Mouse (Mus musculus) midbrain, embryonic 10.5 days (tissue): ENCODE data around the gene Ptpn21. TPM values are rescaled to one million over a fixed set of nuclear protein-coding genes. Genes with fewer than 3 reads are reported as not detected.

Experiments
- DNase-seq: peaks from one replicate; pipeline ENCODE4 v3.0.0-alpha.2; 2017; ENCODE audit warnings: low spot score
- H3K27ac ChIP-seq: fragments of 300-500 bp; sonication (generic); replicated peaks from 2 replicates; pipeline ENCODE4 v1.5.1; 2016; ENCODE audit warnings: mild to moderate bottlenecking
- H3K27me3 ChIP-seq: fragments of 300-500 bp; sonication (generic); 2 replicates; pipeline ENCODE4 v1.6.1; 2016; ENCODE audit warnings: low read depth, mild to moderate bottlenecking; ENCODE audit not compliant: poor library complexity, severe bottlenecking
- H3K36me3 ChIP-seq: fragments of 300-500 bp; sonication (generic); 2 replicates; pipeline ENCODE4 v1.6.1; 2016; ENCODE audit warnings: mild to moderate bottlenecking, moderate library complexity
- H3K4me1 ChIP-seq: fragments of 300-500 bp; sonication (generic); 2 replicates; pipeline ENCODE4 v1.6.1; 2016
- H3K4me3 ChIP-seq: fragments of 300-500 bp; sonication (generic); 2 replicates; pipeline ENCODE4 v1.5.1; 2016; ENCODE audit warnings: mild to moderate bottlenecking, moderate library complexity
- H3K9me3 ChIP-seq: fragments of 300-500 bp; sonication (generic); replicated peaks from 2 replicates; pipeline ENCODE4 v1.6.1; 2016; ENCODE audit warnings: mild to moderate bottlenecking
- WGBS: fragments of 180-500 bp; shearing (Covaris S2); methylation state at CpG from one replicate; pipeline ENCODE4 v1.1.7; 2016; 5-methylcytosine and 5-hydroxymethylcytosine counted together
- polyA plus RNA-seq: library from polyadenylated mRNA; unstranded; fragments of >200 nt; fragmentation: Nextera tagmentation; extraction: Ambion mirVana; gene quantifications from 2 replicates; pipeline ENCODE4 v1.2.1, GENCODE M21; 2016

Ptpn21 gene
- polyA plus RNA-seq, 1 experiment from 2014 or later: 5.6 TPM

- DNase-seq: peak; percentile 49
- Histone ChIP-seq H3K4me1 (peaks cover 39% of the 10 kb centered on the region), H3K27ac (peak overlapping the region; percentile 95), H3K9me3 (no peaks in the 10 kb centered on the region), H3K36me3 (0 out of 2 replicates have a peak, but pooled peaks cover 3% of the 10 kb centered on the region), H3K27me3 (peaks cover 37% of the 10 kb centered on the region), H3K4me3 (peak overlapping the region; percentile 87)
- 11% methylated on average over 7 of the region's 7 CpGs for WGBS
Observed at GRCm38 (mm10) chr12:98737801-98738350, 671 bp upstream of the Ptpn21 start.

GRCm38 (mm10) chr12:98734880-98735801, 2.1 kb downstream of the Ptpn21 start:
- Histone ChIP-seq H3K4me3 (peak overlapping the region; percentile 87), H3K27me3 (peaks cover 31% of the 10 kb centered on the region), H3K27ac (peak overlapping the region; percentile 83), H3K4me1 (peaks cover 39% of the 10 kb centered on the region), H3K36me3 (peaks cover 14% of the 10 kb centered on the region; the same call in 1 of the 2 replicates), H3K9me3 (no peaks in the 10 kb centered on the region)
- peak; percentile 41 for DNase-seq
- 10% methylated on average over 22 of the region's 22 CpGs for WGBS

GRCm38 (mm10) chr12:98734246-98734879, 2.8 kb downstream of the Ptpn21 start:
- Histone ChIP-seq H3K4me1 (peaks cover 39% of the 10 kb centered on the region), H3K27me3 (peaks cover 28% of the 10 kb centered on the region), H3K9me3 (no peaks in the 10 kb centered on the region), H3K27ac (peak overlapping the region; percentile 83), H3K36me3 (peaks cover 16% of the 10 kb centered on the region; the same call in 1 of the 2 replicates), H3K4me3 (peak overlapping the region; percentile 87)
- under 1% methylated on average over 30 of the region's 30 CpGs for WGBS
- DNase-seq: peak; percentile 88

DNA sequence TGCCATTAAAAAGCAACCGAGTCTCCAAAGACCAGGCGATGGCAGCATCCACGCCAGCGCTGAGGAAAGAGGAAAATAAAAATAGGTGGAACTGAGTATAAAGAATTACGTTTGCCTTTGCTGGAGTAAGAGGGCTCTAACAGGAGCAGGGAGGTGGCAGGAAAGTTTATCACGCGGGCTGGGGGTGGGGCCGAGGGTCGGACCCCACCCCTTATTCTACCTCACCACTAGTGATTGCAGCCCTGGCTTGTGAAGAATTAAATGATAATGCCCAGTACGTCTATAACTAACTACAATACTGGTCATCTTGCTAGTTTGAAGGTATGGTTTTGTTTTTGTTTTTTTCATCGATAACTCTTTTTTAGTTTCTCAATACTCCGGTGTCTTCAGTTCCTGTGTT, 3.4 kb downstream of the Ptpn21 start:
- H3K27ac ChIP-seq: peak overlapping the region; percentile 83; the same call in 1 of the 2 replicates
- 15% methylated on average over 12 of the region's 12 CpGs for WGBS

GRCm38 (mm10) chr12:98733165-98733564, 4.0 kb downstream of the Ptpn21 start:
- WGBS: 77% methylated on average over 3 of the region's 3 CpGs
- Histone ChIP-seq H3K9me3 (no peaks in the 10 kb centered on the region), H3K4me1 (peaks cover 38% of the 10 kb centered on the region), H3K4me3 (peak overlapping the region; percentile 87), H3K27me3 (peaks cover 16% of the 10 kb centered on the region), H3K36me3 (peaks cover 22% of the 10 kb centered on the region), H3K27ac (no peak overlapping the region)
- DNase-seq: no peak

More for the DNA sequence above, 3.4 kb downstream of the Ptpn21 start:
- H3K9me3 ChIP-seq: no peaks in the 10 kb centered on the region
- H3K4me1 ChIP-seq: peaks cover 39% of the 10 kb centered on the region
- peak overlapping the region; percentile 87 for H3K4me3 ChIP-seq
- DNase-seq: no peak
- peaks cover 22% of the 10 kb centered on the region for H3K27me3 ChIP-seq
- peaks cover 19% of the 10 kb centered on the region for H3K36me3 ChIP-seq

DNA sequence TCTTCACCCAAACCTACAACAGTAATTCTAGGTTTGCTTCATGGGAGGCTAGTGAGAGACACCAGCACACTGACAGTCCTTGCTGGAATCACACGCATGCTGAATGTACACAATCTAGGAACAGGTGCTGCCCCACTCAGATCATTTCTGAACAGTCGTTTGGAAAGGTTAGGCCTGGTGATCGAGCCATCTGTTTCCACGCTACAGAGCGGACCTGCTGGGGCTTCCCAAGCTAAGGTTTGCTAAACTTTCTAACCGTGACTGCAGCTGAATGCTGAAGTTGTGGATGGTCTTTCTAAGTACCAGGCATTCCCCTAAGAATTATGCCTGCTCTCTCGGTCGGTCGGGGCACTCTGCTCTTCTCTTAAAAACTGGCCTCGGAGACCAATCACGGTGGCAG, 6.5 kb downstream of the Ptpn21 start:
- Histone ChIP-seq H3K27me3 (peaks cover under 1% of the 10 kb centered on the region; the same call in 1 of the 2 replicates), H3K27ac (no peak overlapping the region), H3K9me3 (no peaks in the 10 kb centered on the region), H3K4me1 (peaks cover 22% of the 10 kb centered on the region), H3K36me3 (peaks cover 22% of the 10 kb centered on the region), H3K4me3 (no peak overlapping the region)
- WGBS: 87% methylated on average over 11 of the region's 11 CpGs
- no peak for DNase-seq

DNA sequence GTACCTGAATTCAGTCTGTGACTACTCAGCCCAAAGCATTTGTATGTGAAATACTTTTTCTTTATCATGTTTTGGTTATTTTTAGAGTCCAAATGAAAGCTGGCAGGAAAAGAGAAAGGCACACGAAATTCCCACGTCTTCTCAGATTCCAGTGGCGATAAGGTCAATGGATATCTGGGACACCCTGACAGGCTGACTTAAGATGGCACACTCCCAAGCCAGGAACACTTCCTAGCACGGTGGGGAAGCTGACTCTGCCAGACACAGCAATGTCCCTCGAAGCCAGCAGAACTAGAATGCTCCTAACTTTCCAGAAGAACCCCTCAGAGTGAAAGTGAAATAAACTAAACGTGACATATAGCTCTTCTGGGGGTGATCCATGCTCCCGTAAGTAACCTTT, 10.0 kb downstream of the Ptpn21 start:
- no peaks in the 10 kb centered on the region for H3K27me3 ChIP-seq
- no peaks in the 10 kb centered on the region for H3K9me3 ChIP-seq
- no peak overlapping the region for H3K27ac ChIP-seq
- peaks cover 26% of the 10 kb centered on the region for H3K36me3 ChIP-seq
- no peak overlapping the region for H3K4me3 ChIP-seq
- H3K4me1 ChIP-seq: no peaks in the 10 kb centered on the region
- DNase-seq: no peak
- 86% methylated on average over 7 of the region's 7 CpGs for WGBS

- no peaks in the 10 kb centered on the region for H3K27me3 ChIP-seq
- DNase-seq: no peak
- H3K9me3 ChIP-seq: no peaks in the 10 kb centered on the region
- H3K4me1 ChIP-seq: no peaks in the 10 kb centered on the region
- H3K36me3 ChIP-seq: peaks cover 24% of the 10 kb centered on the region
- no peak overlapping the region for H3K27ac ChIP-seq
- H3K4me3 ChIP-seq: no peak overlapping the region
- 86% methylated on average over 7 of the region's 7 CpGs for WGBS
Observed at GRCm38 (mm10) chr12:98726078-98726477, 11.1 kb downstream of the Ptpn21 start.

DNA sequence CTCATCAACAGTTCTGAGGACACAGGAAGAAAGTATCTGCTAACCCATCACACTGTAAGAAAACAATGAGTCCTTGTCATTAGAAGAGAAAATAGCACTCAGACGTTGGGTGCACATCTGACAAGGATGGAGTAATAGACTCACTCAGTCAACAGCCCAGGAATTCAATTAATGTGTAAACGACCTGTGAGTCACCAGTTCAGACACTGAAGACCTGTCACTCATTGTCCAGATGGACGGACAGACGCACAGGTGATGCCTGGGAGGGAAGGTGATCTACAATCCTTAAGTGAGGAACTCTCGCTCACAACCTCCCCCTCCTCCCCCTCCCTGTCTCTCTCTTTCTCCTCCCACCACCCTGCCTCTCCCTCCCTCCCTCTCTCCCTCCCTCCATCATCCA, 12.2 kb downstream of the Ptpn21 start:
- Histone ChIP-seq H3K27ac (no peak overlapping the region), H3K27me3 (no peaks in the 10 kb centered on the region), H3K4me3 (no peak overlapping the region), H3K36me3 (peaks cover 16% of the 10 kb centered on the region), H3K4me1 (no peaks in the 10 kb centered on the region), H3K9me3 (no peaks in the 10 kb centered on the region)
- WGBS: 84% methylated on average over 5 of the region's 5 CpGs
- DNase-seq: no peak

DNA sequence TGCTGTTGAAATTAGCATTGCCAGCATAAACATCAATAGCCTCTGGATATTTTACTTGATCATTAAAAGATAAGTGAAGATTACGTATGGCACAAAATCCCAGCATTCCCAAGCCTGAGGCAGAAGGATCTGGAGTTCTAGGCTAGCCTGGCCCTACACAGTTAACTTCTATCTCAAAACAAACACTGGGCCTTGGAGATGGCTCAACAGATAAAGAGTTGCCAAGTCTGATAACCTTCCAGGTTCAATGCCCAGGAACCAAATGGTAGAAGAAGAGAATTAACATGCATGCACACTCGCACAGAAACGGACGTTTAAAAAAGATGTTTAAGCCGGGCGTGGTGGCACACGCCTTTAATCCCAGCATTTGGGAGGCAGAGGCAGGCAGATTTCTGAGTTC, 13.0 kb downstream of the Ptpn21 start:
- WGBS: 93% methylated on average over 7 of the region's 7 CpGs

DNA sequence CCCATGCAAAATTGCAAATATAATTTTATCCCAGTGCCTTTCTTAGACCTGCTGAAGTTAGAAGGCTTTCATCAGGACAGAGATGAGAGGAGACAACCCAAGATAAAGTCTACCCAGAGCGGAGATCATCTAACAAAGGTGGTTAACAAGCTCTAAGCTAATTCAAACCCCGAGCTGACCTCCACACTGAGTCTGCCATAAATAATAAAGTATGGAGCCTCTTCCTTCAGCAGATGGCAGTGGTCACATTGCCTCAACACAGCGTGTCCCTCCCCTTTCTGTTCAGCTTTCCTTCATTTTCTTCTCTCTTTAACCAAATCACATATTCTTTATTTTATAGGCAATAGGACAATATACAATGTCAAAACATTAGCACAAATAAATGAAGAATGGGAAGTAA, 16.2 kb downstream of the Ptpn21 start:
- no peak for DNase-seq
- WGBS: 88% methylated on average over 3 of the region's 3 CpGs
- Histone ChIP-seq H3K4me3 (no peak overlapping the region), H3K27ac (no peak overlapping the region), H3K27me3 (no peaks in the 10 kb centered on the region), H3K4me1 (peaks cover 4% of the 10 kb centered on the region), H3K9me3 (no peaks in the 10 kb centered on the region), H3K36me3 (peaks cover 9% of the 10 kb centered on the region; the same call in 1 of the 2 replicates)

More for the DNA sequence above, 13.0 kb downstream of the Ptpn21 start:
- Histone ChIP-seq H3K4me3 (no peak overlapping the region), H3K36me3 (peaks cover 16% of the 10 kb centered on the region), H3K4me1 (no peaks in the 10 kb centered on the region), H3K27me3 (no peaks in the 10 kb centered on the region), H3K27ac (no peak overlapping the region), H3K9me3 (no peaks in the 10 kb centered on the region)
- DNase-seq: no peak

- no peaks in the 10 kb centered on the region for H3K9me3 ChIP-seq
- WGBS: 86% methylated on average over 3 of the region's 3 CpGs
- DNase-seq: no peak
Observed at GRCm38 (mm10) chr12:98720628-98721027, 16.6 kb downstream of the Ptpn21 start.

More at GRCm38 (mm10) chr12:98720628-98721027, 16.6 kb downstream of the Ptpn21 start:
- Histone ChIP-seq H3K27ac (no peak overlapping the region), H3K4me3 (no peak overlapping the region), H3K27me3 (no peaks in the 10 kb centered on the region), H3K36me3 (peaks cover 9% of the 10 kb centered on the region; the same call in 1 of the 2 replicates), H3K4me1 (peaks cover 8% of the 10 kb centered on the region)
